Mouse (Mus musculus) thymus, adult 2 months (tissue): ENCODE measurements around the gene Rcor1.

Experiments used
- CTCF ChIP-seq: fragments of 200-500 bp; IDR thresholded peaks from 2 replicates; pipeline ENCODE4 v1.5.1; 2012; ENCODE audit warnings: mild to moderate bottlenecking, control low read depth, low read length, moderate library complexity, borderline replicate concordance; ENCODE audit not compliant: control insufficient read depth, poor library complexity, insufficient read depth; ENCODE audit errors: extremely low read depth
- POLR2A ChIP-seq: fragments of 200-500 bp; IDR thresholded peaks from 2 replicates; pipeline ENCODE4 v1.6.1; 2012; ENCODE audit warnings: mild to moderate bottlenecking, low read length, control low read depth, moderate library complexity; ENCODE audit not compliant: control insufficient read depth, poor library complexity, insufficient read depth; ENCODE audit errors: extremely low read depth

GRCm38 (mm10) chr12:111152981-111153710 lies 114.0 kb downstream of the Rcor1 start:
- no peak for TF ChIP-seq POLR2A
- TF ChIP-seq CTCF = no peak
